Mouse (Mus musculus): ENCODE data around the gene Dlx4.

GRCm38 (mm10) chr11:95179311-95179710, 33.2 kb upstream of the Dlx4 start:
- no peak for TF ChIP-seq POLR2A (IDR thresholded peaks at IDR 0.05; ENCODE audit: control insufficient read depth, low read depth, low read length)
- no peak for TF ChIP-seq CTCF (IDR thresholded peaks at IDR 0.05; ENCODE audit: control insufficient read depth, insufficient read depth, insufficient replicate concordance, low read depth, low read length)

Measured in testis, adult 2 months (tissue).